Mouse (Mus musculus) cerebellum, adult 2 months (tissue): ENCODE measurements around the gene Olfr1006.

Source experiments
- CTCF ChIP-seq: fragments of 200-500 bp; IDR thresholded peaks from 2 replicates; pipeline ENCODE4 v1.5.1; 2011; ENCODE audit warnings: low read depth, mild to moderate bottlenecking, control low read depth, low read length, moderate library complexity, borderline replicate concordance; ENCODE audit not compliant: insufficient read depth
- POLR2A ChIP-seq: fragments of 200-500 bp; IDR thresholded peaks from 2 replicates; pipeline ENCODE4 v1.6.1; 2011; ENCODE audit warnings: low read length, control low read depth, borderline replicate concordance; ENCODE audit not compliant: insufficient read depth

- no peak for TF ChIP-seq CTCF
- TF ChIP-seq POLR2A = no peak
Measured at GRCm38 (mm10) chr2:85715119-85715518, 36.6 kb upstream of the Olfr1006 start, which contains the start of gene Olfr1009.
